Mouse (Mus musculus): ENCODE measurements around the gene Itpr3. TPM values are rescaled to one million over a fixed set of nuclear protein-coding genes. Genes with fewer than 3 reads are reported as not detected.

Itpr3 gene
- total and polyA plus RNA-seq, 3 experiments: 4.6 to 6.7 (median 6.2) TPM

DNA sequence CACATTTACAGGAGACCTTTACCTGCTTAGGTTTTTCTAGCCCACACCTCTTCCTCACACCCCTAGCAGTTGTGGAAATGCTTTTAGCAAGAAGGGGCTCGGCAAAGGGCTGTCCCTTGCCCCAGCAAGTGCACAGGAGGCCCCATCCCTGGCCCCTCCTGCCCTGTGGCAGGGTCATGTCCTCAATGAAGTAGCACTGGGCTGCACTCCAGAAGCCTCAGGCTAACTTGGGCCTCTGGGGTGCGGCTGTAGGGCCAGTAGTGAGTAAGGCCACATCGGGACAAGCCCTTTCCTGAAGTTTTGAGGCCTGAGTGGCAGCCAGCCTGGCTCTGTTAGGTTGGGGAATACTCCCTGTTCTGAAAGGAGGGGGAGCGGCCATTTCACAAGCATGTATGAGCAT is 103.8 kb downstream of the Itpr3 start:
- H3K4me1 ChIP-seq (ENCODE audit: control insufficient read depth, insufficient read depth, low read length): peaks cover 6% of the 10 kb centered on the region; the same call in 1 of the 2 replicates
- H3K79me2 ChIP-seq (replicated peaks; ENCODE audit: control insufficient read depth, insufficient read depth, low read length): no peaks in the 10 kb centered on the region
- peak; percentile 72 to 84 for DNase-seq
- no peak overlapping the region for H3K4me3 ChIP-seq
- intact Hi-C loops (cut with DNase I): no loop called here
- no peaks in the 10 kb centered on the region for H3K27me3 ChIP-seq (ENCODE audit: control insufficient read depth, insufficient read depth, low read length)
- no peak for TF ChIP-seq CTCF (IDR thresholded peaks at IDR 0.05)
- TF ChIP-seq POLR2A (IDR thresholded peaks at IDR 0.05; ENCODE audit: insufficient read depth, low read depth, low read length): 0 out of 2 replicates have a peak, but pooled peaks have one; percentile 11
- peak; percentile 54; the same call in 1 of the 2 replicates for TF ChIP-seq EP300 (IDR thresholded peaks at IDR 0.05; ENCODE audit: insufficient read depth, low read depth, low read length)
- WGBS: 37% methylated on average over 4 of the region's 4 CpGs
- peak overlapping the region; percentile 69 for H3K27ac ChIP-seq
- H3K36me3 ChIP-seq (ENCODE audit: control insufficient read depth, insufficient read depth, low read length): peaks cover 2% of the 10 kb centered on the region; the same call in 1 of the 2 replicates
- no peak overlapping the region for H3K9ac ChIP-seq (ENCODE audit: low read depth, low read length)

DNA sequence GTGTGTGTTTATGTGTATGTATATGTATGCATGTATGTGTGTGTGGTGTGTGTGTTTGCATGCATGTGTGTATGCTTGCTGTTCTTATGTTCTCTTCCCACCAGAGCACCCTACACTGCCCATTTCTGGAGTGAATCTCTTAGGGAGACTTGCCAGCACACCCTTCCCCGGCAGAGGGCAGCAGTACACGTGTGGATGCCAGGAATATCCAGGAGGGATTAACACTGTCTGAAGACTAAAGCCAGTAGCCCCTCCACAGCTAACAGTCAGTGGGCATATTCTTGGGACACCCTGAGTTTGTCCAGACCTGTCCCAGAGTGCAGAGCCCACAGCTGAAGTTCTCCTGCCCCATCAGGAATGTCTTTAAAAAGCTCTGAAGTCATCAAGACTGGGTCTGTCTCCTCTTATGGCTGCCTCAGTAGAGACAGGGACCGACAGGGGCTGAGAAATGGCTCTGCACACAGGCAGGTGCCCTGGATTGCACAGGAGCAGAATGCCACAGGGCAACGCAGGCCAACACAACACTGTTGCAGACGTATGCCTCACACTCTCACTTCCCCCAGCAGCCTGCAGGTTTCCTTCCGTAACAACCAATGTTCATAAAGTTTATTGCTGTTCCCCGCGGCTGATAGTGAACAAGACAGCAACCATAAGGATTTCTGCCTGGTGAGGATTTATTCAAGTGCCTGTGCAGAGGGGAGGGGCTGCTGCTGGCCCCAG is 108.1 kb downstream of the Itpr3 start:
- no peak overlapping the region for H3K4me3 ChIP-seq
- 51% methylated on average over 8 of the region's 8 CpGs for WGBS
- no peak for DNase-seq
- H3K27ac ChIP-seq: no peak overlapping the region
- peaks cover 2% of the 10 kb centered on the region; the same call in 1 of the 2 replicates for H3K36me3 ChIP-seq (ENCODE audit: control insufficient read depth, insufficient read depth, low read length)
- H3K27me3 ChIP-seq (ENCODE audit: control insufficient read depth, insufficient read depth, low read length): no peaks in the 10 kb centered on the region
- no peaks in the 10 kb centered on the region for H3K79me2 ChIP-seq (replicated peaks; ENCODE audit: control insufficient read depth, insufficient read depth, low read length)
- H3K9ac ChIP-seq (ENCODE audit: low read depth, low read length): no peak overlapping the region
- TF ChIP-seq EP300 (IDR thresholded peaks at IDR 0.05; ENCODE audit: insufficient read depth, low read depth, low read length): no peak
- peak; percentile 68 for TF ChIP-seq CTCF (IDR thresholded peaks at IDR 0.05)
- no peak for TF ChIP-seq POLR2A (IDR thresholded peaks at IDR 0.05; ENCODE audit: insufficient read depth, low read depth, low read length)
- H3K4me1 ChIP-seq (ENCODE audit: control insufficient read depth, insufficient read depth, low read length): peaks cover 5% of the 10 kb centered on the region; the same call in 1 of the 2 replicates
- intact Hi-C loops (cut with DNase I): no loop called here

DNA sequence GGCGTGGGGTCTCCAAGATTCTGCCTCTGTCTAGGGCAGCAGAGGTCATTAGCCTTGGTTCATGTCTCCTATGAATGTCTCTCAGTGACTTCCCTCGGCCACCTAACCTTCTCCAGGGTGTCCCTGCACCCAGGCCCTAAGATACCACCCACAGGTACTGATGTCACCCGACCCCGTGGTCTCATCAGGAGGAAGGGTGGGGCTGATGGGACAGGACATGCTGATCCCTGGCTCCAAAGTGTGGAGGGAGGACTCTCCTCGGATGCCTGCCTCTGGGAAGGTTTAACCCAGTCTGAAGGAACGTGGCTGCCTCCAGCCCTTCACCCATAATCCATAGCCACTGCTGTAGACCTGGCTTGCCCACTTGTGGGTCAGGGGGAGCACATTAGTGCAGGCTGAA is 109.8 kb downstream of the Itpr3 start:
- WGBS: 56% methylated on average over 6 of the region's 6 CpGs
- H3K9ac ChIP-seq (ENCODE audit: low read depth, low read length): peak overlapping the region; percentile 6
- no peak overlapping the region for H3K27ac ChIP-seq
- no peak overlapping the region for H3K4me3 ChIP-seq
- H3K79me2 ChIP-seq (replicated peaks; ENCODE audit: control insufficient read depth, insufficient read depth, low read length): no peaks in the 10 kb centered on the region
- peaks cover 3% of the 10 kb centered on the region; the same call in 1 of the 2 replicates for H3K4me1 ChIP-seq (ENCODE audit: control insufficient read depth, insufficient read depth, low read length)
- intact Hi-C loops (cut with DNase I): no loop called here
- DNase-seq: peak in 1 of 2 experiments; percentile 5
- TF ChIP-seq EP300 (IDR thresholded peaks at IDR 0.05; ENCODE audit: insufficient read depth, low read depth, low read length) (no peak), POLR2A (IDR thresholded peaks at IDR 0.05; ENCODE audit: insufficient read depth, low read depth, low read length) (no peak), CTCF (IDR thresholded peaks at IDR 0.05) (no peak)
- H3K27me3 ChIP-seq (ENCODE audit: control insufficient read depth, insufficient read depth, low read length): no peaks in the 10 kb centered on the region
- H3K36me3 ChIP-seq (ENCODE audit: control insufficient read depth, insufficient read depth, low read length): no peaks in the 10 kb centered on the region

DNA sequence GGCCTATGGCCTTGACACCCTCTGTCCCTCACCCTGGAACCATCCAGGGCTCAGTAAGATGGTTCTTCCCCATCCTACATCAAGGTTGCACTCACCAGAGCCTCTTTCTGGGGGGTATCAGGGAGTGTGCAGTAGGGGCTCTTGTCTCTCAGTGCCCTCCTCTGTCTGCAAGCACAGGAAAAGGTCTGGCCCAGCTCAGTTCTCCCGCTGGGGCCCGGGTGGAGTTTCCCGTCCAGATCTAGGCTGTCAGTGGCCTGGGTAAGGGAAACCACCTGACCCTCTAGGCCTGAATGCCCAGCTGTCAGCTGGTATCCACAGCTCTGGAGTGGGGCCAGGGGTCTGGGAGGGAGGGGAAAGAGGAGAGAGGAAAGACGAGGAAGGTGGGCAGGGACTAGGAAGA is 110.4 kb downstream of the Itpr3 start, which contains the start of gene Ip6k3:
Ip6k3 (minus strand) TSS at position 251 of the 400 bp plus-strand sequence.
- peak within 1 kb of the TSS; percentile 6 for H3K9ac ChIP-seq (ENCODE audit: low read depth, low read length)
- intact Hi-C loops (cut with DNase I): no loop called here
- WGBS: 15% methylated on average over 4 of the region's 4 CpGs
- peak within 1 kb of the TSS; percentile 50; the same call in 1 of the 2 replicates for H3K27ac ChIP-seq
- TF ChIP-seq EP300 (IDR thresholded peaks at IDR 0.05; ENCODE audit: insufficient read depth, low read depth, low read length): no peak
- no peak for TF ChIP-seq CTCF (IDR thresholded peaks at IDR 0.05)
- peak; percentile 37; the same call in 1 of the 2 replicates for TF ChIP-seq POLR2A (IDR thresholded peaks at IDR 0.05; ENCODE audit: insufficient read depth, low read depth, low read length)
- H3K4me3 ChIP-seq: peak within 1 kb of the TSS; percentile 16; the same call in 1 of the 2 replicates
- DNase-seq: peak in 1 of 2 experiments; percentile 42
- peaks cover 3% of the 10 kb centered on the region; the same call in 1 of the 2 replicates for H3K4me1 ChIP-seq (ENCODE audit: control insufficient read depth, insufficient read depth, low read length)
- H3K27me3 ChIP-seq (ENCODE audit: control insufficient read depth, insufficient read depth, low read length): no peaks in the 10 kb centered on the region
- no peaks in the 10 kb centered on the region for H3K36me3 ChIP-seq (ENCODE audit: control insufficient read depth, insufficient read depth, low read length)
- no peaks in the 10 kb centered on the region for H3K79me2 ChIP-seq (replicated peaks; ENCODE audit: control insufficient read depth, insufficient read depth, low read length)

DNA sequence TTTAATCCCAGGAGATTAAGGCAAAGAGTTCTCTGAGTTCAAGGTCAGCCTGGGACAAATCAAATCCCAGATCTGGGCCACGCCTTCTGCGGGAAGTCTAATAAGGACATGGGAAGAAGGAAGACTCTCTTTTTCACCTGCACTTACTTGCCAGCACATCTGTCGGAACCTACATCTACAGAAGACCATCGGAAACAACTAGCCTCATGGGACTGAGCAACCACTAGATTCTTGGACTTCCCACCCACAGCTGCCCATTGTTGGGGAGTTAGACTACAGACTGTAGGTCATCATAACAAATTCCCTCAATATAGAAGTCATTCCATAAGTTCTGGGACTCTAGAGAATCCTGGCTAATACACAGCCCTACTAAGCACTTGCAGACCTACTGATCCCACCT is 111.5 kb downstream of the Itpr3 start:
- Histone ChIP-seq H3K4me3 (no peak overlapping the region), H3K4me1 (ENCODE audit: control insufficient read depth, insufficient read depth, low read length) (peaks cover 3% of the 10 kb centered on the region; the same call in 1 of the 2 replicates), H3K27ac (no peak overlapping the region), H3K27me3 (ENCODE audit: control insufficient read depth, insufficient read depth, low read length) (no peaks in the 10 kb centered on the region), H3K36me3 (ENCODE audit: control insufficient read depth, insufficient read depth, low read length) (no peaks in the 10 kb centered on the region), H3K79me2 (replicated peaks; ENCODE audit: control insufficient read depth, insufficient read depth, low read length) (no peaks in the 10 kb centered on the region), H3K9ac (ENCODE audit: low read depth, low read length) (no peak overlapping the region)
- DNase-seq: no peak
- intact Hi-C loops (cut with DNase I): no loop called here
- TF ChIP-seq CTCF (IDR thresholded peaks at IDR 0.05) (no peak), POLR2A (IDR thresholded peaks at IDR 0.05; ENCODE audit: insufficient read depth, low read depth, low read length) (no peak), EP300 (IDR thresholded peaks at IDR 0.05; ENCODE audit: insufficient read depth, low read depth, low read length) (no peak)
- WGBS: 93% methylated on average over 4 of the region's 4 CpGs

All from heart, adult 2 months (tissue).